Mouse (Mus musculus) C2C12 (cell line): ENCODE results near the gene Fbxo39.

Source experiments
- CEBPB ChIP-seq: IDR thresholded peaks from one replicate; pipeline ENCODE4 v1.6.1; 2011; ENCODE audit warnings: low read depth, mild to moderate bottlenecking, control low read depth, moderate library complexity
- CTCF ChIP-seq: IDR thresholded peaks from one replicate; pipeline ENCODE4 v1.5.1; 2011; ENCODE audit not compliant: control insufficient read depth, insufficient read depth, insufficient read length
- FOSL1 ChIP-seq: IDR thresholded peaks from one replicate; pipeline ENCODE4 v1.8.0; 2011; ENCODE audit warnings: mild to moderate bottlenecking, low read length; ENCODE audit not compliant: poor library complexity, insufficient read depth, severe bottlenecking
- MAX ChIP-seq: IDR thresholded peaks from one replicate; pipeline ENCODE4 v1.6.1; 2011; ENCODE audit warnings: mild to moderate bottlenecking, control low read depth
- MYOD1 ChIP-seq: IDR thresholded peaks from one replicate; pipeline ENCODE4 v1.6.1; 2011; ENCODE audit warnings: low read depth; ENCODE audit not compliant: control insufficient read depth, insufficient read length
- MYOG ChIP-seq: IDR thresholded peaks from one replicate; pipeline ENCODE4 v1.6.1; 2011; ENCODE audit not compliant: control insufficient read depth, insufficient read length; ENCODE audit errors: extremely low read depth
- USF1 ChIP-seq: IDR thresholded peaks from one replicate; pipeline ENCODE4 v1.6.1; 2011; ENCODE audit warnings: low read depth, mild to moderate bottlenecking, control low read depth, moderate library complexity

GRCm38 (mm10) chr11:72352272-72352671, 38.0 kb downstream of the Fbxo39 start:
- TF ChIP-seq MAX (no peak), CTCF (no peak), USF1 (no peak), MYOD1 (no peak), MYOG (no peak), FOSL1 (no peak), CEBPB (no peak)
